Mouse (Mus musculus) limb, embryonic 10.5 days (tissue): ENCODE measurements around the gene Tiam1. TPM values are rescaled to one million over a fixed set of nuclear protein-coding genes. Genes with fewer than 3 reads are reported as not detected.
A peak's percentile ranks its signal among the peaks of the same experiment; 100 is the strongest.

Experiments used
- DNase-seq: peaks from one replicate; pipeline ENCODE4 v3.0.0-alpha.2; 2017; ENCODE audit warnings: low spot score
- H3K27ac ChIP-seq: fragments of 300-500 bp; sonication (generic); 2 replicates; pipeline ENCODE4 v1.5.1; 2016; ENCODE audit warnings: mild to moderate bottlenecking
- H3K27me3 ChIP-seq: fragments of 300-500 bp; sonication (generic); 2 replicates; pipeline ENCODE4 v1.6.1; 2016; ENCODE audit warnings: low read depth, mild to moderate bottlenecking; ENCODE audit not compliant: poor library complexity, severe bottlenecking
- H3K36me3 ChIP-seq: fragments of 300-500 bp; sonication (generic); 2 replicates; pipeline ENCODE4 v1.6.1; 2016; ENCODE audit warnings: mild to moderate bottlenecking, moderate library complexity
- H3K4me1 ChIP-seq: fragments of 300-500 bp; sonication (generic); 2 replicates; pipeline ENCODE4 v1.6.1; 2016
- H3K4me3 ChIP-seq: fragments of 300-500 bp; sonication (generic); 2 replicates; pipeline ENCODE4 v1.5.1; 2016; ENCODE audit warnings: mild to moderate bottlenecking, moderate library complexity
- H3K9me3 ChIP-seq: fragments of 300-500 bp; sonication (generic); replicated peaks from 2 replicates; pipeline ENCODE4 v1.6.1; 2016; ENCODE audit warnings: mild to moderate bottlenecking
- WGBS: fragments of 180-500 bp; shearing (Covaris S2); methylation state at CpG from one replicate; pipeline ENCODE4 v1.1.7; 2016; 5-methylcytosine and 5-hydroxymethylcytosine counted together
- polyA plus RNA-seq: library from polyadenylated mRNA; unstranded; fragments of >200 nt; fragmentation: Nextera tagmentation; extraction: Ambion mirVana; gene quantifications from 2 replicates; pipeline ENCODE4 v1.2.1, GENCODE M21; 2016

Tiam1 gene
- polyA plus RNA-seq, 1 experiment from 2014 or later = 30.8 TPM

- Histone ChIP-seq H3K4me3 (0 out of 2 replicates have a peak overlapping the region, but pooled peaks have one; percentile 2), H3K27me3 (peaks cover 19% of the 10 kb centered on the region), H3K27ac (peak overlapping the region; percentile 39; the same call in 1 of the 2 replicates), H3K4me1 (peaks cover 38% of the 10 kb centered on the region), H3K36me3 (peaks cover 38% of the 10 kb centered on the region), H3K9me3 (no peaks in the 10 kb centered on the region)
- no peak for DNase-seq
- 39% methylated on average over 13 of the region's 13 CpGs for WGBS
Measured at GRCm38 (mm10) chr16:89816506-89817172, 326.9 kb downstream of the Tiam1 start.

- 92% methylated on average over 9 of the region's 9 CpGs for WGBS
- Histone ChIP-seq H3K9me3 (no peaks in the 10 kb centered on the region), H3K36me3 (peaks cover 49% of the 10 kb centered on the region), H3K4me1 (peaks cover 34% of the 10 kb centered on the region), H3K27me3 (peaks cover 8% of the 10 kb centered on the region), H3K4me3 (no peak overlapping the region), H3K27ac (no peak overlapping the region)
- DNase-seq = no peak
Measured at GRCm38 (mm10) chr16:89813536-89813935, 330.0 kb downstream of the Tiam1 start.

- WGBS = 91% methylated on average over 12 of the region's 12 CpGs
- Histone ChIP-seq H3K9me3 (no peaks in the 10 kb centered on the region), H3K4me1 (peaks cover 29% of the 10 kb centered on the region), H3K36me3 (peaks cover 55% of the 10 kb centered on the region), H3K27me3 (peaks cover 7% of the 10 kb centered on the region), H3K27ac (no peak overlapping the region), H3K4me3 (no peak overlapping the region)
- DNase-seq = no peak
Measured at GRCm38 (mm10) chr16:89812891-89813290, 330.7 kb downstream of the Tiam1 start.

GRCm38 (mm10) chr16:89810398-89810797, 333.2 kb downstream of the Tiam1 start:
- peaks cover 57% of the 10 kb centered on the region for H3K36me3 ChIP-seq
- H3K9me3 ChIP-seq = no peaks in the 10 kb centered on the region
- 89% methylated on average over 6 of the region's 6 CpGs for WGBS

GRCm38 (mm10) chr16:89808168-89808567, 335.4 kb downstream of the Tiam1 start:
- Histone ChIP-seq H3K36me3 (peaks cover 71% of the 10 kb centered on the region), H3K27ac (no peak overlapping the region)
- 86% methylated on average over 13 of the region's 13 CpGs for WGBS

More at GRCm38 (mm10) chr16:89810398-89810797, 333.2 kb downstream of the Tiam1 start:
- H3K27me3 ChIP-seq = no peaks in the 10 kb centered on the region
- no peak overlapping the region for H3K27ac ChIP-seq
- H3K4me3 ChIP-seq = no peak overlapping the region
- no peak for DNase-seq
- peaks cover 27% of the 10 kb centered on the region for H3K4me1 ChIP-seq

GRCm38 (mm10) chr16:89805946-89806345, 337.6 kb downstream of the Tiam1 start:
- Histone ChIP-seq H3K27me3 (no peaks in the 10 kb centered on the region), H3K4me3 (no peak overlapping the region), H3K27ac (peak overlapping the region; percentile 34), H3K9me3 (no peaks in the 10 kb centered on the region), H3K36me3 (peaks cover 66% of the 10 kb centered on the region), H3K4me1 (peaks cover 18% of the 10 kb centered on the region)
- WGBS = 62% methylated on average over 8 of the region's 8 CpGs
- DNase-seq = peak; percentile 53

More at GRCm38 (mm10) chr16:89808168-89808567, 335.4 kb downstream of the Tiam1 start:
- Histone ChIP-seq H3K4me3 (no peak overlapping the region), H3K9me3 (no peaks in the 10 kb centered on the region), H3K4me1 (peaks cover 18% of the 10 kb centered on the region), H3K27me3 (no peaks in the 10 kb centered on the region)
- DNase-seq = no peak

- no peaks in the 10 kb centered on the region for H3K27me3 ChIP-seq
- 87% methylated on average over 12 of the region's 12 CpGs for WGBS
- H3K9me3 ChIP-seq = no peaks in the 10 kb centered on the region
- no peak overlapping the region for H3K27ac ChIP-seq
- no peak overlapping the region for H3K4me3 ChIP-seq
- no peak for DNase-seq
- peaks cover 18% of the 10 kb centered on the region for H3K4me1 ChIP-seq
- H3K36me3 ChIP-seq = peaks cover 61% of the 10 kb centered on the region
Measured at GRCm38 (mm10) chr16:89805210-89805609, 338.4 kb downstream of the Tiam1 start.

GRCm38 (mm10) chr16:89801493-89801892, 342.1 kb downstream of the Tiam1 start:
- H3K9me3 ChIP-seq = no peaks in the 10 kb centered on the region
- no peaks in the 10 kb centered on the region for H3K27me3 ChIP-seq
- peaks cover 65% of the 10 kb centered on the region for H3K36me3 ChIP-seq
- peaks cover 10% of the 10 kb centered on the region for H3K4me1 ChIP-seq
- no peak for DNase-seq
- no peak overlapping the region for H3K4me3 ChIP-seq
- H3K27ac ChIP-seq = no peak overlapping the region
- WGBS = 85% methylated on average over 5 of the region's 5 CpGs

GRCm38 (mm10) chr16:89799772-89800171, 343.8 kb downstream of the Tiam1 start:
- Histone ChIP-seq H3K27me3 (no peaks in the 10 kb centered on the region), H3K4me1 (no peaks in the 10 kb centered on the region), H3K36me3 (peaks cover 73% of the 10 kb centered on the region), H3K4me3 (no peak overlapping the region), H3K27ac (no peak overlapping the region), H3K9me3 (no peaks in the 10 kb centered on the region)
- no peak for DNase-seq
- WGBS = 89% methylated on average over 12 of the region's 12 CpGs

GRCm38 (mm10) chr16:89796566-89796965, 347.0 kb downstream of the Tiam1 start:
- DNase-seq = no peak
- no peaks in the 10 kb centered on the region for H3K9me3 ChIP-seq
- no peak overlapping the region for H3K27ac ChIP-seq
- WGBS = 90% methylated on average over 7 of the region's 7 CpGs
- H3K4me3 ChIP-seq = no peak overlapping the region
- no peaks in the 10 kb centered on the region for H3K27me3 ChIP-seq
- peaks cover 74% of the 10 kb centered on the region for H3K36me3 ChIP-seq
- no peaks in the 10 kb centered on the region for H3K4me1 ChIP-seq

GRCm38 (mm10) chr16:89789792-89790434, 353.7 kb downstream of the Tiam1 start:
- Histone ChIP-seq H3K9me3 (no peaks in the 10 kb centered on the region), H3K4me3 (no peak overlapping the region), H3K27me3 (no peaks in the 10 kb centered on the region), H3K4me1 (no peaks in the 10 kb centered on the region), H3K36me3 (peaks cover 74% of the 10 kb centered on the region), H3K27ac (no peak overlapping the region)
- DNase-seq = no peak
- WGBS = 88% methylated on average over 9 of the region's 9 CpGs

- H3K4me3 ChIP-seq = no peak overlapping the region
- no peak overlapping the region for H3K27ac ChIP-seq
- peaks cover 35% of the 10 kb centered on the region for H3K36me3 ChIP-seq
- DNase-seq = no peak
- no peaks in the 10 kb centered on the region for H3K4me1 ChIP-seq
- WGBS = 89% methylated on average over 5 of the region's 5 CpGs
- H3K27me3 ChIP-seq = no peaks in the 10 kb centered on the region
- no peaks in the 10 kb centered on the region for H3K9me3 ChIP-seq
Measured at GRCm38 (mm10) chr16:89785795-89786194, 357.8 kb downstream of the Tiam1 start.

- WGBS = 84% methylated on average over 3 of the region's 3 CpGs
Measured at GRCm38 (mm10) chr16:89779705-89780104, 363.9 kb downstream of the Tiam1 start.

More at GRCm38 (mm10) chr16:89779705-89780104, 363.9 kb downstream of the Tiam1 start:
- Histone ChIP-seq H3K4me3 (no peak overlapping the region), H3K27me3 (no peaks in the 10 kb centered on the region), H3K4me1 (no peaks in the 10 kb centered on the region), H3K9me3 (no peaks in the 10 kb centered on the region), H3K27ac (no peak overlapping the region), H3K36me3 (no peaks in the 10 kb centered on the region)
- DNase-seq = no peak
